Mouse (Mus musculus): Measurements from ENCODE around the gene Bdnf. TPM values are rescaled to one million over a fixed set of nuclear protein-coding genes. Genes with fewer than 3 reads are reported as not detected.

The Bdnf gene
- polyA plus RNA-seq, 1 experiment from 2014 or later = 2.0 TPM

- Histone ChIP-seq H3K9me3 (no peaks in the 10 kb centered on the region), H3K27me3 (ENCODE audit: insufficient read depth, poor library complexity, severe bottlenecking) (no peaks in the 10 kb centered on the region), H3K36me3 (peaks cover 7% of the 10 kb centered on the region; the same call in 1 of the 2 replicates), H3K27ac (no peak overlapping the region), H3K4me1 (replicated peaks) (no peaks in the 10 kb centered on the region), H3K4me3 (no peak overlapping the region)
- DNase-seq (ENCODE audit: low spot score) = no peak
- 70% methylated on average over 6 of the region's 6 CpGs for WGBS
These were observed 51.3 kb downstream of the Bdnf start for GRCm38 (mm10) chr2:109725831-109726230.

- no peaks in the 10 kb centered on the region for H3K9me3 ChIP-seq
- H3K27me3 ChIP-seq (ENCODE audit: insufficient read depth, poor library complexity, severe bottlenecking) = no peaks in the 10 kb centered on the region
- no peak overlapping the region for H3K27ac ChIP-seq
- no peak overlapping the region for H3K4me3 ChIP-seq
- H3K4me1 ChIP-seq (replicated peaks) = 0 out of 2 replicates have a peak, but pooled peaks cover 2% of the 10 kb centered on the region
- 90% methylated on average over 1 of the region's 1 CpGs for WGBS
- DNase-seq (ENCODE audit: low spot score) = no peak
- no peaks in the 10 kb centered on the region for H3K36me3 ChIP-seq
These were observed 54.7 kb downstream of the Bdnf start for GRCm38 (mm10) chr2:109729221-109729620.

- 61% methylated on average over 9 of the region's 9 CpGs for WGBS
- no peaks in the 10 kb centered on the region for H3K27me3 ChIP-seq (ENCODE audit: insufficient read depth, poor library complexity, severe bottlenecking)
- H3K9me3 ChIP-seq = no peaks in the 10 kb centered on the region
- peaks cover 7% of the 10 kb centered on the region; the same call in 1 of the 2 replicates for H3K4me1 ChIP-seq (replicated peaks)
- H3K27ac ChIP-seq = no peak overlapping the region
- H3K36me3 ChIP-seq = no peaks in the 10 kb centered on the region
- DNase-seq (ENCODE audit: low spot score) = no peak
- no peak overlapping the region for H3K4me3 ChIP-seq
These were observed 58.9 kb downstream of the Bdnf start for GRCm38 (mm10) chr2:109733201-109734039.

- 88% methylated on average over 3 of the region's 3 CpGs for WGBS
- Histone ChIP-seq H3K4me1 (replicated peaks) (peaks cover 7% of the 10 kb centered on the region; the same call in 1 of the 2 replicates), H3K36me3 (no peaks in the 10 kb centered on the region), H3K27me3 (ENCODE audit: insufficient read depth, poor library complexity, severe bottlenecking) (no peaks in the 10 kb centered on the region), H3K4me3 (no peak overlapping the region), H3K27ac (no peak overlapping the region), H3K9me3 (no peaks in the 10 kb centered on the region)
- DNase-seq (ENCODE audit: low spot score) = no peak
These were observed 59.7 kb downstream of the Bdnf start for GRCm38 (mm10) chr2:109734228-109734627.

GRCm38 (mm10) chr2:109734666-109735065 lies 60.2 kb downstream of the Bdnf start:
- WGBS = 90% methylated on average over 6 of the region's 6 CpGs

GRCm38 (mm10) chr2:109735347-109735746 lies 60.8 kb downstream of the Bdnf start:
- H3K27ac ChIP-seq = no peak overlapping the region
- DNase-seq (ENCODE audit: low spot score) = no peak

More at GRCm38 (mm10) chr2:109734666-109735065, 60.2 kb downstream of the Bdnf start:
- H3K4me3 ChIP-seq = no peak overlapping the region
- no peaks in the 10 kb centered on the region for H3K9me3 ChIP-seq
- DNase-seq (ENCODE audit: low spot score) = no peak
- H3K4me1 ChIP-seq (replicated peaks) = peaks cover 7% of the 10 kb centered on the region; the same call in 1 of the 2 replicates
- H3K36me3 ChIP-seq = no peaks in the 10 kb centered on the region
- H3K27ac ChIP-seq = no peak overlapping the region
- no peaks in the 10 kb centered on the region for H3K27me3 ChIP-seq (ENCODE audit: insufficient read depth, poor library complexity, severe bottlenecking)

GRCm38 (mm10) chr2:109736306-109736705 lies 61.8 kb downstream of the Bdnf start:
- H3K27ac ChIP-seq = no peak overlapping the region
- WGBS = 83% methylated on average over 2 of the region's 2 CpGs

More at GRCm38 (mm10) chr2:109735347-109735746, 60.8 kb downstream of the Bdnf start:
- Histone ChIP-seq H3K9me3 (no peaks in the 10 kb centered on the region), H3K36me3 (no peaks in the 10 kb centered on the region), H3K4me3 (no peak overlapping the region), H3K27me3 (ENCODE audit: insufficient read depth, poor library complexity, severe bottlenecking) (no peaks in the 10 kb centered on the region), H3K4me1 (replicated peaks) (peaks cover 7% of the 10 kb centered on the region; the same call in 1 of the 2 replicates)
- WGBS = 63% methylated on average over 7 of the region's 7 CpGs

GRCm38 (mm10) chr2:109738331-109738730 lies 63.8 kb downstream of the Bdnf start:
- Histone ChIP-seq H3K4me1 (replicated peaks) (peaks cover 14% of the 10 kb centered on the region), H3K9me3 (no peaks in the 10 kb centered on the region), H3K4me3 (no peak overlapping the region), H3K27ac (no peak overlapping the region), H3K27me3 (ENCODE audit: insufficient read depth, poor library complexity, severe bottlenecking) (no peaks in the 10 kb centered on the region), H3K36me3 (no peaks in the 10 kb centered on the region)
- DNase-seq (ENCODE audit: low spot score) = no peak
- 82% methylated on average over 2 of the region's 2 CpGs for WGBS

More at GRCm38 (mm10) chr2:109736306-109736705, 61.8 kb downstream of the Bdnf start:
- no peaks in the 10 kb centered on the region for H3K36me3 ChIP-seq
- H3K4me1 ChIP-seq (replicated peaks) = peaks cover 7% of the 10 kb centered on the region; the same call in 1 of the 2 replicates
- H3K27me3 ChIP-seq (ENCODE audit: insufficient read depth, poor library complexity, severe bottlenecking) = no peaks in the 10 kb centered on the region
- DNase-seq (ENCODE audit: low spot score) = no peak
- no peak overlapping the region for H3K4me3 ChIP-seq
- H3K9me3 ChIP-seq = no peaks in the 10 kb centered on the region

- WGBS = 60% methylated on average over 3 of the region's 3 CpGs
- Histone ChIP-seq H3K36me3 (no peaks in the 10 kb centered on the region), H3K27me3 (ENCODE audit: insufficient read depth, poor library complexity, severe bottlenecking) (no peaks in the 10 kb centered on the region), H3K9me3 (no peaks in the 10 kb centered on the region), H3K4me1 (replicated peaks) (peaks cover 17% of the 10 kb centered on the region), H3K27ac (peak overlapping the region; percentile 9; the same call in 1 of the 2 replicates), H3K4me3 (no peak overlapping the region)
- DNase-seq (ENCODE audit: low spot score) = no peak
These were observed 68.9 kb downstream of the Bdnf start for GRCm38 (mm10) chr2:109743208-109743960.

GRCm38 (mm10) chr2:109746223-109746622 lies 71.7 kb downstream of the Bdnf start:
- Histone ChIP-seq H3K9me3 (no peaks in the 10 kb centered on the region), H3K27ac (no peak overlapping the region), H3K36me3 (no peaks in the 10 kb centered on the region), H3K27me3 (ENCODE audit: insufficient read depth, poor library complexity, severe bottlenecking) (no peaks in the 10 kb centered on the region), H3K4me3 (no peak overlapping the region), H3K4me1 (replicated peaks) (peaks cover 17% of the 10 kb centered on the region)
- no peak for DNase-seq (ENCODE audit: low spot score)
- WGBS = 15% methylated on average over 1 of the region's 1 CpGs

- Histone ChIP-seq H3K4me3 (no peak overlapping the region), H3K27ac (no peak overlapping the region), H3K4me1 (replicated peaks) (peaks cover 12% of the 10 kb centered on the region), H3K36me3 (no peaks in the 10 kb centered on the region), H3K27me3 (ENCODE audit: insufficient read depth, poor library complexity, severe bottlenecking) (no peaks in the 10 kb centered on the region), H3K9me3 (no peaks in the 10 kb centered on the region)
- no peak for DNase-seq (ENCODE audit: low spot score)
These were observed 73.9 kb downstream of the Bdnf start for GRCm38 (mm10) chr2:109748412-109748811.

- WGBS = 87% methylated on average over 4 of the region's 4 CpGs
- no peaks in the 10 kb centered on the region for H3K9me3 ChIP-seq
- H3K36me3 ChIP-seq = no peaks in the 10 kb centered on the region
- H3K4me3 ChIP-seq = no peak overlapping the region
- no peaks in the 10 kb centered on the region for H3K27me3 ChIP-seq (ENCODE audit: insufficient read depth, poor library complexity, severe bottlenecking)
- H3K27ac ChIP-seq = no peak overlapping the region
- H3K4me1 ChIP-seq (replicated peaks) = peaks cover 8% of the 10 kb centered on the region
- no peak for DNase-seq (ENCODE audit: low spot score)
These were observed 74.3 kb downstream of the Bdnf start for GRCm38 (mm10) chr2:109748815-109749214.

- DNase-seq (ENCODE audit: low spot score) = no peak
These were observed 75.5 kb downstream of the Bdnf start for GRCm38 (mm10) chr2:109749964-109750363.

More at GRCm38 (mm10) chr2:109749964-109750363, 75.5 kb downstream of the Bdnf start:
- Histone ChIP-seq H3K36me3 (no peaks in the 10 kb centered on the region), H3K4me3 (no peak overlapping the region), H3K9me3 (no peaks in the 10 kb centered on the region), H3K4me1 (replicated peaks) (peaks cover 3% of the 10 kb centered on the region; the same call in 1 of the 2 replicates), H3K27ac (no peak overlapping the region), H3K27me3 (ENCODE audit: insufficient read depth, poor library complexity, severe bottlenecking) (no peaks in the 10 kb centered on the region)

Data from hindbrain, embryonic 10.5 days (tissue).